Mouse (Mus musculus): ENCODE measurements around the gene Fgd4.
"Not testable (repeated sequence)": the region's sequence is repeated elsewhere in the genome, so short reads cannot be mapped to it uniquely, and the experiment has no call there.

Gene Fgd4

DNA sequence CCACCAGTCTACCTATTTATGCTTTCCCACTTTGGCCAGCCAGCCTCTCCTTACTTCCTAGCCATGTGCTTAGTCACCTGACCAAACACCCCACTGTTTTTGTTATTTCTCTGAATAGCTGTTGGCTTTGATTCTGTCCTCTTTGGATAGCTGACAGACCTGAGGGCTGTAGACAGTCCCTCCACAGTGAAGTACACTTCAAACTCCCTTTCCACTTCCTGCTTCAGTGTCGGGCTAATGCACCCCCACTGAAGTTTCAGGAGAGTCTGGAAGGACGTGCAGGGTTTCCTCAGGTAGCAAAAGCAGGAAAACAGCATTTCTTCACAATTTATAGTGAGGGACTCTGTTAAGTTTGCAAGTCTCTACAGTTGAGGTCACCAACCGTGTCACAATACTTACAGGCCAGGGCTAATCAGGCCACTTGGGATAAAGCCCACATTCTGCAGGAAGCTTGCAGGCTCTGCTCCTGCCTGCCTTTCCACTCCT is 57.4 kb downstream of the Fgd4 start:
- DNase-seq (ENCODE audit: low read depth, low spot score) = no peak

DNA sequence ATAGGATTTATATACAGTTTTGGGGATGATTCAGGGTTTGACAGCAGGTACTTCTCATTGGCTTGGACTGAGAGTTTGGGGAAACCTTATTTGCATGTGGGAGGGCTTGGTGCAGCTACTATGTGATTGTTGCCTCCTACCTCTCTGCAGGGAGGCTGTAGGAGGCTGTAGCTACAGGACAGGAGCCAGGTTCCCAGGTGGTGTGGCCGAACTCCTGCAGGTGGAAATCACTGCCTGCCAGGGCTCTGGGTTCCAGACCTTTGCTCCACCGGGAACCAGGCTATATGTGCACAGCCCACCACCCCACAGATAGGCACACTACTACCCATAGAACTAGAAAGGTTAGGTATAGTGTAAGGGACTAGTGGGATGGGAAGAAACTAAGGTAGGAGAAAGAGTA is 61.0 kb downstream of the Fgd4 start:
- DNase-seq (ENCODE audit: low read depth, low spot score) = not testable (repeated sequence)

DNA sequence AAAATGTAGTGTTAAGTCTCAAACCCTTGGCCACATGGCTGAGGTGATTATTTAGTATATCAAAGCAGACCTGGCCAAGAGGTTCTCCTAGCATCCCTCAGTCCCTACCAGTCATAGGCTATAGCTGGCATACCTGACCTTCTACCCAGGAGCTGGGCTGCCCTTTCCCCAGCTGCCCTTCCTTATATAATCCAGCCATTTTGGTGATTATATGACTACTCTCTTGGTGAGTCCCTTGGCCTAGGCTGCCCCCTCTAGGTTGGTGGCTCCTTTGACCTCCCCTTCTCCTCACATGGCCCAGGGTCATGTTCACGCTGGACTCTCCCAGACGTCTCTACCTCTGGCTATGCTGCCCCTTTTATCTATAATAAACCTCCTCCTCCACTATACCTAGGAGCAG is 65.1 kb downstream of the Fgd4 start:
- no peak for DNase-seq (ENCODE audit: low read depth, low spot score)

DNA sequence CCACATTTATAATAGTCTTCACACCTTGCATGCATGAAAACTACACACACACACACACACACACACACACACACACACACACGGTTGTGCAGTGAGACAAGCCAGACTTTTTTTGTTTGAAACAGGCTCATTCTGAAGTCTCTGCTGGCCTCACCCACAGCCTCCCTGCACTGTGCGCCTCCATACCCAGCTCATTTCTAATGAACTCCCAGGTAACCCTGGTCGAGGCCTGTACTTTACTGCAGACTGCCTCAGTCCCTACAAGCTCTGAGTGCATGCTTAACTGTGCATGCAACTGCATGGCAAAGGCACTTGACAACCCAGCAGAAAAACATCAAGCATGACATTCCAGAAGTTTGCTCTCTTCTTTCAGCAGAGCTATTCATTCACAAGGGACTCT is 72.3 kb downstream of the Fgd4 start:
- no peak for DNase-seq (ENCODE audit: low read depth, low spot score)

DNA sequence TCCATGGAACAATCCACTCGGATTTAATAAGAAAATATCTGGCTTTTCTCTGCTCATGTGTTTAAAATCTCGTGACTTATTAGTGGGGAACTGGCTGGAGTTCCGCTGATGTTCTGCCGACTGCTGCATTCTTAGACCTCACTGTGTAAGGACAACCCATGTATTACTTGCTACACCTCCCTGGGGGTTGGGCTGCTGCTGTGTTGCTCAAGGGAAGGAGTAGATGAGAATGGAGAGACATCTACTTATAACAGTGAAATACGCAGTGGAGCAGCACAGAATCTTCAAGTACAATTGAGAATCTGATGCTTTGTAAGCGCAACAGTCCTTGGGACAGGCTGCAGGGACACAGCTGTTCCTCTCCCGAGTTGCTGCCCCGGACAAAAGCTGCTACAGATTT is 73.1 kb downstream of the Fgd4 start:
- DNase-seq (ENCODE audit: low read depth, low spot score) = no peak

DNA sequence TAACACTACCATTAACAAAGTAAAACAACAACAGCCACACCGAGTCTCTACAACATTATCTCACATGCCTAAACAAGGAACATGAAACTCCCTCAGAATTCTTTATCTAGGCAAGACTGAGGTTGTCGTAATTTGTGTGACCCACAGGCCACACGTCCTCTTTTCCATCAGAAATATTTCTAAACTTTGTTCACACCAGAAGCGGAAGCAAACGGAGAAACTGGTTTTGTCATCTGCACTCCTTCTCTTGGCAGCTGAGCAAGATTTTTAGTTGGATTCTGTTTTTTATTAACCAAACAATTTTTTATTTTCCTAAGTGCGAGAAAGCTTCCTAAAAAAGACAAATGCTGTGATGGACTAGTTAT is 73.6 kb downstream of the Fgd4 start:
- DNase-seq (ENCODE audit: low read depth, low spot score) = no peak

DNA sequence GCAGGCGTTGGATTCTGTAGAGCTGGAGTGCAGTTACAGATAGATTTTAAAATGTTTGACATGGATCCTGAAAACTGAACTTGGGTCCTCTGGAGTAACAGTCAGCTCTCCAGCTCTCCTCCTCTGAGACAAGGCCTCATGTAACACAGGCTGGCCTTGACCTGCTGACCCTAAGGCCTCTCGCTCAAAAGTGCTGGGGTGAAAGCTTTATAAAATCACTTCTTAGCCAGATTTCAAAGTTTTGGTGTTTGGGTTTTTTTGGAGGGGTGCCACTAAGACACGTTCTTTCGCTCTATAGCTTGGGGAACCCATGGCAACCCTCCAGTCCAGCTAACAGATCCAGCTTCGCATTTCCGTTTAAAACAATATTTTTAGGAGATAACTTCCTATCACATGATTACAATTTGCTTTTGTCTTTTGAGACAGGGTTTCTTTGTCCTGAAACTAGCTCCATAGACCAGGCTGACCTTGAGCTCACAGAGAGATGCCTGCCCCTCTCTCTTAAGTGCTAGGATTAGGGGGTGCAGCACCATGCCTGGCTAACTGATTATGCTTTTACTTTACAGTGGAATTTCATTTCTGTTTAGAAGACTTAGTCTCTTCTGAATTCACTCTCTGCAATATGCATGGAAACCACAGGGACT is 74.1 kb downstream of the Fgd4 start:
- no peak for DNase-seq (ENCODE audit: low read depth, low spot score)

DNA sequence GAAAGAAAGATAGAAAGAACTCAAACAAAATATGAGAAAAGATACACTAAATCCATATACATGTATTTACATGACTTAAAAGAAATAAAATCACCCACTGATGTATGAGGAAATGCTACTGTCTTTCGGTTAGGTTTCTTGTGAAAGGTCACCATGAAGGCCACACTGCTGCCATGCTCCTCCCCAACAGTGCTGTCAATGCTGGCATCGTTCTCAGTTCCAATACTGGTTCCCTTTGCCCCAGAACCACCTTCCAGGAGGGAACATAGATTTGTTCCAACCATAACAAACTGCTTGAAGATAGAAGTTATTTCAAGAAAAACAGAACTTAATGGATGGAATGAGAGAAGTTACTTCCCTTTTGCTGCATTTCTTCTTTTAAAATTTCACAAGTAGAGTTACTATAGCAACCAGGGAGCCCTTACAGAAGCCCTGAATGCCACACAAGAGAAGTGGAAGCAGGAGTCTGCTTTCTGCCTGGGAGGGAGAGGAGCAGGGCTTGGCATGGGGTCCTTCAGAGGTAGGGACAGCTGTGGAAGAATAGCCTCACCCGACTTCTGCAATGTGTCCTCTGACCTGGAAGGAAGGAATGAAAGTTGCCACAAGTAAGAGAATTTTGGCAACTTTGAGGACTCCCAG is 75.0 kb downstream of the Fgd4 start:
- no peak for DNase-seq (ENCODE audit: low read depth, low spot score)

DNA sequence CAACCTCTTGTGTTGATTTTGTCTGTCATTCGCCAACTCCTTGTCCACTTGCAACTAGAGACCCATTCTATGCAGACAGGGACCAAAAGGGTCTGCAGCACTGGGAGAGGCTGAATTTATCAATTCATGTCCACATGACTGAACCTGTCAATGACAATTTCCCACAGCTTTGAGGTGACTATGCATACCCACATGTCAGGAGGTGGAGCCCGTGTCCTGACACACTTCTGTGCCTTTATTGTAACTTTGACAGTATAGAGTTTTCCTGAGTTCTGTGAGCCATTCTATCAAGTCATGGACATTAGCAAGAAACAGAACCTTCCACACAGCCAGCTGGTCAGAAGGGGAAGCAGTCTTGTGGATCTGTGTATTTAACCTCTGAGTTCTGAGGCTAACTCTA is 76.7 kb downstream of the Fgd4 start:
- no peak for DNase-seq (ENCODE audit: low read depth, low spot score)

DNA sequence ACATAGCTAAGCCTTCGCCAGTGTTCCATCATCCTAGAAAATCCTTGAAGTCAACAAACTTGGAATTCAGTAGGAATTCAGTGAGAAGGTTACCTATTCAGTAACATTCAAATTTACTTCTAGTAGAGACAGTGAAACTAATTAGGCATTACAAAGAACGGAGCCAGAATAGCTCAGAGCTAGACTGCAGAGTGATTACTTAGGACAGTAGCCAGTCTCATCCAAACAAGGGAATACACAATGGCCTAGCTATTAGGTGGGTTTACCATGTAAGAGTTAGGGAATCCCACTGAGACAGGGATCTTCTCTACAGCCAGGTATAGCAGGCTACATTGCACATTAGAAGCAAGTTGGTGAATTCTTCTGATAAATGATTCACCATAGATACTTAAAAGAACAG is 77.5 kb downstream of the Fgd4 start:
- DNase-seq (ENCODE audit: low read depth, low spot score) = not testable (repeated sequence)

DNA sequence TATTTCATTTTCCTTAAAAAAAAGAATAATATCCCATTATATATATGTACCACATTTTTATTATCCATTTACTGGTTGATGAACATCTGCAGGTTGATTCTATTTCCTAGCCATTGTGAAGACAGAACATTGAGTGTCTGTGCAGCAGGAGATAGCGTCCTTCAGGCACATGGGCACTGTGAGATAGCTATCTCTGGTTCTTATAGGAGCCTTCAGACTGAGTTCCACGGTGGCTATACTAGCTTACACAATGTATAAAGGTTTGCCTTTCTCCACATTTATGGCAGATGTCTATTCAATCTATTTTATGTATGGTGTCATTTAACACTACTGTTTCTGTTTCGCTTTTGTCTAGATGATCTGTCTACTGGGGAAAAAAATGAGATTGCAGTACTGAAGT is 98.9 kb downstream of the Fgd4 start:
- no peak for DNase-seq (ENCODE audit: low read depth, low spot score)

DNA sequence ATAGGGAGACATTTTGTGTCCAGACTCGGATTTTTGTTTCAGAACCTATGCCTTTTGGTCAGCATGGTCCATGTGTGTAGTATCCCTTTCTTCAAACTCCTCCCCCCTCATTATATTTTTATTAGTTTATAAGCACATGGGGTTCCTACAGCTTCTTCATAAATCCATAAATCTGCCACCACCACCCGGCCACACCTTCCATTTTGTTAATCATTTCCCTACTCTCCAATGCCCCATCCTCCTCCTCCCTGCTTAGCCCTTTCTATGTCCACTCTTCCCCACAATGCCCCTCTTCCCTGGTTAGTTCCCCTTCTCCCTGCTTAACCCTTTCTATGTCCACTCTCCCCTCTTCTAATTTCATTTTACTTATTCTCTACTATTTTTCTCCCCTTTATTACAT is 99.4 kb downstream of the Fgd4 start:
- no peak for DNase-seq (ENCODE audit: low read depth, low spot score)

DNA sequence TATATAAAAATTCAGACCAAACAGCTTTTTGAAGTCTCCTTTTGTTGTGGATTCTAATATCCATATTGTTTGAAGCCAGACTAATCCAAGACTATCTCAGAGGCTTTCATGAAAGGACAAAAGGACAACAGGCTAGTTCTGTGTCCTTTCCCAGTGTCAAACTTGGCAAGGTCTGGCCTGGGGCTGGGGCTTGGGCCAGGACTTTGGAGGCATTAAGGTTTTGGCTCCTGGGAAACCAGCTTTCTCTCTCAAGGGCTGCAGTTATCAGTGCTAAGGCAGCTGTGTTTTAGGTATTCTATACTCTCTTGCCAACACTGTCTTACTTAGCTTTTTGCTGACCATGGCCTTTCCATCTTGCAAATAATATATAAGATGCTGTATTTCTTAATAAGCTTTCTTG is 101.6 kb downstream of the Fgd4 start:
- DNase-seq (ENCODE audit: low read depth, low spot score) = no peak

DNA sequence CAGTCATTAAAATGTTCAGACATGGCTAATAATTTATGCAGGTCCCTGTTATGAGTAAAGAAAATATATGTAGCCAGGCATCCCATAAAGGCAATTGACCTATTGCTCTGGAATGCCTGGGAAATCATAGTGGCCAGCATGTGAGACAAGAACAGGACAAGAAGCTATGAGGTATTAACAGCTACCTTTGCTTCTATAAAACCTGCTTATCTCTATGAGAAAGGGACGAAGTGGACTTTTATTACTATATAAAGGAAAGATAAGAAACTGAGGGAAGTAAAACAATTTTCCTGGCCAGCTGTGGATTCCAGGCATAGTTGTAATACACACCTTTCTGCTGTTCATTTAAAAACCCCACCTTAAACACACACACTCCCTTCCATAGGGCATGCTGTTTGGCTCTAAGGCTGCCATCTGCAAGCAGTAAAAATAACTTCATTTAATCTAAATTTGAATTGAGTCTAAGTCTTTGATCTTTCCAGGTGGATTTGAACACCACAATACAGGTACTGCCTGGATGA is 114.8 kb downstream of the Fgd4 start:
- no peak for DNase-seq (ENCODE audit: low read depth, low spot score)

DNA sequence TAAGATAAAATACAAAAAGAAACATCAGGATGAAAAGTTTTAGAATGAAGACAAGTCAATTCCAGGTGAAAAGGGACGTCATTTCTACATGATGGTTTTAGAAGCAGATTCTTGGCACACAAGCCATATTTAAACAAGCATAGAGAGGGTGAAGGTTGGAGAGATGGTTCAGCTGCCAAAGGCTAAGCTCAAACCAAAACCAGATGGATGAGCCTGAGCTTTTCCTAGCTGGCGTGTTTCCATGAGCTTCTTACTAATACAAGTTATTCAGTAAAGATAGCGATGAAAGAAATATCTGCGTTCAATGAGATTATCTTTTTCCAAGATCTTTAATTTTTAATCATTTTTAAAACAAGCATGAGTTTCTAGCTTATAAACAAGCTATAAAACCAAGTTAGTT is 115.7 kb downstream of the Fgd4 start:
- DNase-seq (ENCODE audit: low read depth, low spot score) = no peak

DNA sequence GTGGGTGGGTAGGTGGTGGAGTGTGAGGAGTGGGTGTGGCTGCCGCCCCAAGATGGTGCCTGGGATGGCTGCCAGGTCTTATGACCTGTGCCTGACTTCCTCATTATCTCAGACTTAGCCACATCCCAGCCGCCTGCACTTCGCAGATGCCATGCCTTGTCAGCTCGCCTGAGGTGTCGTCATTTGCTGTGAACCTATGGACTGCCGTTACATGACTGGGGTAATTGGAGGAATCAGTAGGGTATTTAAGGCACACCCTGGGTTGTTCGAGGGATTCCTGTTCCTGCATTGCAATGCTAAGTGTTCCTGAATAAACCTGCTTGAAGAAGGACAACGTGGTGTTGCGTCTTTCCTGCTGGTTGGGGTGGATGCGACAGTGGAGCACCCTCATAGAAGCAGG is 126.9 kb downstream of the Fgd4 start:
- not testable (repeated sequence) for DNase-seq (ENCODE audit: low read depth, low spot score)

DNA sequence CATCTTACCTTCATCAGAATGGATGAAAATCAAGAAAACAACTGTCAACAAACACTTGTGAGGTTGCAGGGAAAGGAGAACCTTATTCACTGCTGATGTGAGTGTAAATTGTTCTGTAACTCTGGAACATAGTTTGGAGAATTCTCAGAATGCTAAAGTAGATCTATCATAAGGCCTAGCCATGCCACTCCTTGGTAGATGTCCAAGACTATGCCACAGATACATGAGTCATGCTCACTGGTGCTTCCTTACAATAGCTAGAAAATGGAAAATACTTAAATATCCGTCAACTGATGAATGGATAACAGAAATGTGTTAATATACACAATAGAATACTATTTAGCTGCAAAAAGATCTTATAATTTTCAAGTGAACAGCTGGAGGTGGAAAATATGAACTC is 150.3 kb downstream of the Fgd4 start:
- no peak for DNase-seq (ENCODE audit: low read depth, low spot score)

DNA sequence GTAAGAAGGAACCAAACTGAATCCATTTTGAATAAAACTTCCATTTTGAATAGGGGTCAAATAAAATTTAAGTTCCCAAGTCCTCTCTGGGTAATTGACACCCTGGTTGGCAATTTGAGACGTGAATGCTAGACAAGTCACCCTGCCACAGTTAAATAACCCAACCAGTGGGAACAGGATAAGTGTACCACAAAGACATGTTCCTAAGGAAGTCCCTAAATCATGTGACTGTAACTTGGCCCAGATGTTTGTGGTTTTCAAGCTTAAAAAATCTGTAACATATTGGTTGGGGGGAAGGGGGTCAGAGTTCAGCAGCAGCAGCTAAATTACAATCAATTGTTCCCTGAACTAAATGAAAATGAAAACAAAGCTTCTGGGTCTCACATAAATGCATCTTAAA is 161.9 kb downstream of the Fgd4 start:
- DNase-seq (ENCODE audit: low read depth, low spot score) = no peak

DNA sequence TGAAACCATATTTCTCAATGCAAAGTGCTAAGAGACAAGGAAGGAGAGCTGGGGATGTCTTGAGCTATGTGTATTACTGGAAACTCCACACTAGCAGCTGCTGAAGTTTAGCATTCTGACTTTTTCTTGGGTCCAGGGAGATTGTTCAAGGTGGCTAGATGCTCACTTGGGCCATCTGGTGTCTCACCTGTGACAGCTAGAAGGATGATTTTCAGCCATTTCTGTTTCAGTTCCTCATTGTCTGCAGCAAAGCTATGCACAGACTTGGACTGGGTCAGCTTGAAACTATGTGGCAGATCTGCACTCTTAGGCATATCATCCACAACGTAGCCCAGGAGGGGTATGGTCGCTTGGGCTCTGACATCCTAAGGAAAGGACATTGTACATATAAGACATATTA is 177.9 kb downstream of the Fgd4 start:
- no peak for DNase-seq (ENCODE audit: low read depth, low spot score)

DNA sequence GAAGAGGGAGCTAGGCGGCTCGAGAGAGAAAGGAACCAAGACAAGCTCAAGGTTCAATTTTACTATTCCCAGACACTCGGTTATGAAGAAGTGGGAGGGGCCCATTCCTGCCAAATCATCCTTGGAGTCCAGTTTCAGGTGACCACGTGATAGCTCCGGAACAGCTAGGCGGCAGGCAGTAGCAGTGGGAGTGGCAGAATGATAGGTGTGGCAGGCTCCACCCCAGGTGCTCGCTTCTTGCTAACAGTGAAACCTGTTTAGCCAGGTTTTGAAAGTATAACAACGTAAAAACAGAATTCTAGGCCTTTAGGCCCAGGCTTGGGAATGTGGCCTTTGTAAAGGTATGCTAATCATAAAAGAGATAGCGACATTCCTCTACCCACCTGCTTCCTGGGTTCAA is 233.1 kb downstream of the Fgd4 start:
- DNase-seq (ENCODE audit: low read depth, low spot score) = not testable (repeated sequence)
